Mouse (Mus musculus): Measurements from ENCODE around the gene Tmem8.

DNA sequence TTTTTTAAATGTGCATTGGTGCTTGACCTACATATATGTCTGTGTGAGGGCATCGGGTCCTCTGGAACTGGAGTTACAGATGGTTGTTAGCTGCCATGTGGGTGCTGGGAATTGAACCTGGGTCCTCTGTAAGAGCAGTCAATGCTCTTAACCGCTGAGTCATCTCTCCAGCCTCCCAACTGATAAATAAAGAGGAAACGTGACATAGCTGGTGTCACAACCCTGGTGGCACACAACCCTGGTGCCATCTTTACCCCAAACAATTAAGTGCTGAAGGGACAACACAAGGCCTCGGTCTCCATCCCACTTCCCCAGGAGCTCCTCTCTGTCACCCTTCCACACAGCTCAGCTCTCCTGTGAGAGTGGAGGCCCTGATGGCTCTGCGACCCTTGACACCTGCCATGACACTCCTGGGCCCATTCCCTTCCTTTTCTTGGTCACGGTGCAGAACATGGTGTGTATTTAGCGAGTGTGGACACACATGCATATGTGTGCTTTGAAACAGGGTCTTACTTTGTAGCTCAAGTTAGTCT, 46.5 kb upstream of the Tmem8 start:
- TF ChIP-seq CTCF (IDR thresholded peaks at IDR 0.05; ENCODE audit: control insufficient read depth, insufficient read depth, insufficient replicate concordance, low read depth, low read length) (no peak), POLR2A (IDR thresholded peaks at IDR 0.05; ENCODE audit: control insufficient read depth, low read depth, low read length) (no peak)
